Mouse (Mus musculus): ENCODE results near the gene Rxra. TPM values are rescaled to one million over a fixed set of nuclear protein-coding genes. Genes with fewer than 3 reads are reported as not detected.
A peak's percentile ranks its signal among the peaks of the same experiment; 100 is the strongest.

Gene Rxra
- total and polyA plus RNA-seq, 2 experiments from 2014 or later: 2.3 to 20.2 TPM

- no peaks in the 10 kb centered on the region for H3K4me1 ChIP-seq (ENCODE audit: insufficient read depth, low read length)
- ATAC-seq (ENCODE audit: low FRiP score) (no peak), DNase-seq (ENCODE audit: low spot score) (peak; percentile 60)
- peak; percentile 16; the same call in 1 of the 2 replicates for TF ChIP-seq CTCF (IDR thresholded peaks at IDR 0.05)
- H3K9me3 ChIP-seq (ENCODE audit: low read length): no peaks in the 10 kb centered on the region
- H3K4me2 ChIP-seq (ENCODE audit: low read depth, low read length, poor library complexity, severe bottlenecking): no peak overlapping the region
- no peak overlapping the region for H3K9ac ChIP-seq (replicated peaks; ENCODE audit: low read length, poor library complexity, severe bottlenecking)
- H3K27me3 ChIP-seq (ENCODE audit: insufficient read depth, low read length): no peaks in the 10 kb centered on the region
- H3K27ac ChIP-seq (ENCODE audit: low read depth, low read length): no peak overlapping the region
- 16% methylated on average over 4 of the region's 4 CpGs for WGBS
- no peak overlapping the region for H3K4me3 ChIP-seq (ENCODE audit: low read depth, low read length)
- H3K36me3 ChIP-seq (ENCODE audit: insufficient read depth, low read length): no peaks in the 10 kb centered on the region
Measured at GRCm38 (mm10) chr2:27666719-27667118, 9.5 kb upstream of the Rxra start.

- no peak for DNase-seq (ENCODE audit: low spot score)
Measured at GRCm38 (mm10) chr2:27667677-27668076, 8.6 kb upstream of the Rxra start.

GRCm38 (mm10) chr2:27670746-27671145 is 5.5 kb upstream of the Rxra start:
- no peak for DNase-seq (ENCODE audit: low spot score)
- H3K4me3 ChIP-seq (ENCODE audit: low read depth, low read length): no peak overlapping the region

More at GRCm38 (mm10) chr2:27667677-27668076, 8.6 kb upstream of the Rxra start:
- Histone ChIP-seq H3K27ac (ENCODE audit: low read depth, low read length) (no peak overlapping the region), H3K4me3 (ENCODE audit: low read depth, low read length) (no peak overlapping the region), H3K9ac (replicated peaks; ENCODE audit: low read length, poor library complexity, severe bottlenecking) (no peak overlapping the region), H3K36me3 (ENCODE audit: insufficient read depth, low read length) (no peaks in the 10 kb centered on the region), H3K4me2 (ENCODE audit: low read depth, low read length, poor library complexity, severe bottlenecking) (no peak overlapping the region), H3K9me3 (ENCODE audit: low read length) (no peaks in the 10 kb centered on the region), H3K27me3 (ENCODE audit: insufficient read depth, low read length) (no peaks in the 10 kb centered on the region), H3K4me1 (ENCODE audit: insufficient read depth, low read length) (no peaks in the 10 kb centered on the region)
- no peak for TF ChIP-seq CTCF (IDR thresholded peaks at IDR 0.05)
- no peak for ATAC-seq (ENCODE audit: low FRiP score)
- 67% methylated on average over 4 of the region's 4 CpGs for WGBS

GRCm38 (mm10) chr2:27671633-27672091 is 4.6 kb upstream of the Rxra start:
- ATAC-seq (ENCODE audit: low FRiP score) (no peak), DNase-seq (ENCODE audit: low spot score) (peak; percentile 60)
- Histone ChIP-seq H3K27me3 (ENCODE audit: insufficient read depth, low read length) (no peaks in the 10 kb centered on the region), H3K27ac (ENCODE audit: low read depth, low read length) (no peak overlapping the region), H3K4me2 (ENCODE audit: low read depth, low read length, poor library complexity, severe bottlenecking) (no peak overlapping the region), H3K9ac (replicated peaks; ENCODE audit: low read length, poor library complexity, severe bottlenecking) (no peak overlapping the region), H3K4me1 (ENCODE audit: insufficient read depth, low read length) (no peaks in the 10 kb centered on the region; the same call in 1 of the 2 replicates), H3K4me3 (ENCODE audit: low read depth, low read length) (no peak overlapping the region), H3K36me3 (ENCODE audit: insufficient read depth, low read length) (no peaks in the 10 kb centered on the region), H3K9me3 (ENCODE audit: low read length) (no peaks in the 10 kb centered on the region)
- 26% methylated on average over 3 of the region's 3 CpGs for WGBS
- TF ChIP-seq CTCF (IDR thresholded peaks at IDR 0.05): no peak

More at GRCm38 (mm10) chr2:27670746-27671145, 5.5 kb upstream of the Rxra start:
- TF ChIP-seq CTCF (IDR thresholded peaks at IDR 0.05): no peak
- 35% methylated on average over 5 of the region's 5 CpGs for WGBS
- Histone ChIP-seq H3K27me3 (ENCODE audit: insufficient read depth, low read length) (no peaks in the 10 kb centered on the region), H3K9ac (replicated peaks; ENCODE audit: low read length, poor library complexity, severe bottlenecking) (no peak overlapping the region), H3K4me2 (ENCODE audit: low read depth, low read length, poor library complexity, severe bottlenecking) (no peak overlapping the region), H3K36me3 (ENCODE audit: insufficient read depth, low read length) (no peaks in the 10 kb centered on the region), H3K4me1 (ENCODE audit: insufficient read depth, low read length) (no peaks in the 10 kb centered on the region), H3K27ac (ENCODE audit: low read depth, low read length) (no peak overlapping the region), H3K9me3 (ENCODE audit: low read length) (no peaks in the 10 kb centered on the region)
- ATAC-seq (ENCODE audit: low FRiP score): no peak

GRCm38 (mm10) chr2:27676478-27677325 is 462 bp downstream of the Rxra start:
- Histone ChIP-seq H3K4me1 (ENCODE audit: insufficient read depth, low read length) (peaks cover 20% of the 10 kb centered on the region), H3K9me3 (ENCODE audit: low read length) (no peaks in the 10 kb centered on the region), H3K27me3 (ENCODE audit: insufficient read depth, low read length) (no peaks in the 10 kb centered on the region), H3K4me3 (ENCODE audit: low read depth, low read length) (peak overlapping the region; percentile 80), H3K4me2 (ENCODE audit: low read depth, low read length, poor library complexity, severe bottlenecking) (peak overlapping the region; percentile 98), H3K9ac (replicated peaks; ENCODE audit: low read length, poor library complexity, severe bottlenecking) (peak overlapping the region; percentile 65), H3K36me3 (ENCODE audit: insufficient read depth, low read length) (no peaks in the 10 kb centered on the region), H3K27ac (ENCODE audit: low read depth, low read length) (peak overlapping the region; percentile 77)
- TF ChIP-seq CTCF (IDR thresholded peaks at IDR 0.05): no peak
- peak; percentile 69 for DNase-seq (ENCODE audit: low spot score)
- peak; percentile 67 for ATAC-seq (ENCODE audit: low FRiP score)
- WGBS: under 1% methylated on average over 26 of the region's 106 CpGs
